9 mouse cellular contexts compared by ENCODE assay signal in genomic region chrX:96025876-96026275, GRCm38 (mm10).
DNase-seq lines count a peak whose midpoint lies in the region; ATAC-seq and TF ChIP-seq lines count a peak whose summit lies in the region.
"Had no signal": no experiment of that assay in that cellular context is flagged by ENCODE, and none has a peak within 500 bp of the region (broad histone marks: within the 10 kb centered on the region; RNA-seq: fewer than 3 reads in every experiment).

No protein-coding gene starts in this region.

- H3K9ac ChIP-seq in midbrain, postnatal 0 days (replicated peaks; ENCODE audit: low read length, poor library complexity, severe bottlenecking), result no peak overlapping the region
- no peak overlapping the region for H3K9ac ChIP-seq in midbrain, embryonic 15.5 days
- H3K9ac ChIP-seq: limb, embryonic 12.5 days had no signal

- DNase-seq in layer of hippocampus, adult 2 months (ENCODE audit: low spot score in 2 of 2), result no peak
- DNase-seq in layer of hippocampus, postnatal 10 days (ENCODE audit: low spot score in 2 of 2), result no peak
- peak; percentile 3 for DNase-seq in brain, embryonic 14.5 days (ENCODE audit: low read depth)
- peak; percentile 32 to 37 for DNase-seq in heart, postnatal 14 days
- DNase-seq in lung, adult 2 months, result peak; percentile 32
- DNase-seq in midbrain, postnatal 0 days (ENCODE audit: low spot score), result no peak
- no peak for DNase-seq in right cerebral cortex, postnatal 4 days

- no peak for TF ChIP-seq CTCF in layer of hippocampus, adult 2 months (conservative IDR thresholded peaks at IDR 0.05)
- TF ChIP-seq CTCF in brain, embryonic 14.5 days (IDR thresholded peaks at IDR 0.05; ENCODE audit: borderline replicate concordance, extremely low read depth, insufficient read depth, insufficient read length), result no peak
- TF ChIP-seq CTCF in lung, adult 2 months (IDR thresholded peaks at IDR 0.05; ENCODE audit: insufficient read depth, low read length), result no peak
- no peak for TF ChIP-seq CTCF in midbrain, postnatal 0 days (IDR thresholded peaks at IDR 0.05)

- intact Hi-C loops in heart, postnatal 14 days (cut with DNase I), result loop anchor here (2.0 kb wide), 1 partner anchor 109 kb away; no protein-coding TSS in a partner anchor

- no peak overlapping the region for H3K4me3 ChIP-seq in layer of hippocampus, adult 2 months
- H3K4me3 ChIP-seq in lung, adult 2 months (replicated peaks; ENCODE audit: extremely low read depth, low read depth, low read length), result no peak overlapping the region
- no peak overlapping the region for H3K4me3 ChIP-seq in midbrain, postnatal 0 days (ENCODE audit: low read depth, low read length)
- H3K4me3 ChIP-seq in midbrain, embryonic 15.5 days, result no peak overlapping the region
- H3K4me3 ChIP-seq: limb, embryonic 12.5 days had no signal

- H3K36me3 ChIP-seq in midbrain, postnatal 0 days (ENCODE audit: insufficient read depth, low read length), result no peaks in the 10 kb centered on the region
- H3K36me3 ChIP-seq in midbrain, embryonic 15.5 days (replicated peaks), result no peaks in the 10 kb centered on the region
- H3K36me3 ChIP-seq: limb, embryonic 12.5 days had no signal

- peak overlapping the region; percentile 46; the same call in 1 of the 2 replicates for H3K27ac ChIP-seq in layer of hippocampus, adult 2 months
- H3K27ac ChIP-seq in midbrain, postnatal 0 days (ENCODE audit: low read depth, low read length), result no peak overlapping the region
- H3K27ac ChIP-seq in midbrain, embryonic 15.5 days, result no peak overlapping the region
- H3K27ac ChIP-seq: limb, embryonic 12.5 days had no signal

- H3K4me1 ChIP-seq in lung, adult 2 months (ENCODE audit: control insufficient read depth, insufficient read depth, low read length), result peaks cover 6% of the 10 kb centered on the region
- H3K4me1 ChIP-seq in midbrain, postnatal 0 days (ENCODE audit: insufficient read depth, low read length), result no peaks in the 10 kb centered on the region
- no peaks in the 10 kb centered on the region for H3K4me1 ChIP-seq in midbrain, embryonic 15.5 days
- H3K4me1 ChIP-seq: limb, embryonic 12.5 days had no signal

- H3K9me3 ChIP-seq in midbrain, postnatal 0 days (ENCODE audit: low read length), result no peaks in the 10 kb centered on the region
- no peaks in the 10 kb centered on the region for H3K9me3 ChIP-seq in midbrain, embryonic 15.5 days
- H3K9me3 ChIP-seq: limb, embryonic 12.5 days had no signal

- 36% methylated on average over 5 of the region's 5 CpGs for WGBS in lung, adult 2 months
- 75% methylated on average over 5 of the region's 5 CpGs for WGBS in midbrain, postnatal 0 days
- 80% methylated on average over 5 of the region's 5 CpGs for WGBS in midbrain, embryonic 15.5 days

- no peak for TF ChIP-seq POLR2A in brain, embryonic 14.5 days (IDR thresholded peaks at IDR 0.05; ENCODE audit: borderline replicate concordance, extremely low read depth, insufficient read depth, insufficient read length, poor library complexity, severe bottlenecking)
- TF ChIP-seq POLR2A in lung, adult 2 months (IDR thresholded peaks at IDR 0.05; ENCODE audit: borderline replicate concordance, extremely low read depth, low read depth, low read length), result 0 out of 2 replicates have a peak, but pooled peaks have one; percentile 11

- ATAC-seq in midbrain, postnatal 0 days (ENCODE audit: low FRiP score), result no peak
- ATAC-seq in midbrain, embryonic 15.5 days (replicated peaks), result no peak

- H3K27me3 ChIP-seq in midbrain, postnatal 0 days (ENCODE audit: insufficient read depth, low read length), result no peaks in the 10 kb centered on the region
- no peaks in the 10 kb centered on the region for H3K27me3 ChIP-seq in midbrain, embryonic 15.5 days (replicated peaks)
- H3K27me3 ChIP-seq: limb, embryonic 12.5 days had no signal

- H3K4me2 ChIP-seq in midbrain, postnatal 0 days (ENCODE audit: low read depth, low read length, poor library complexity, severe bottlenecking), result no peak overlapping the region
- H3K4me2 ChIP-seq in midbrain, embryonic 15.5 days, result no peak overlapping the region
- H3K4me2 ChIP-seq: limb, embryonic 12.5 days had no signal

Comparison
In these comparisons a context has a peak if more than half of its experiments do, and no peak if none do; other contexts are left out.
1. DNase-seq: peak in brain, embryonic 14.5 days (single experiment), heart, postnatal 14 days (2 of 2) and lung, adult 2 months (single experiment); none in layer of hippocampus, adult 2 months (0 of 2), layer of hippocampus, postnatal 10 days (0 of 2), midbrain, postnatal 0 days (single experiment) and right cerebral cortex, postnatal 4 days (single experiment).